Mouse (Mus musculus) stomach, embryonic 15.5 days (tissue): ENCODE data around the gene Rabac1. TPM values are rescaled to one million over a fixed set of nuclear protein-coding genes. Genes with fewer than 3 reads are reported as not detected.

Source experiments
- ATAC-seq: fragments of 200-750 bp; cut with Nextera tagmentation; 2 replicates; pipeline ENCODE4 v1.8.0; 2017; ENCODE audit warnings: low read depth, moderate number of reproducible peaks, moderate TSS enrichment; ENCODE audit not compliant: insufficient read depth, low FRiP score
- H3K27ac ChIP-seq: fragments of 300-500 bp; sonication (generic); 2 replicates; pipeline ENCODE4 v1.5.1; 2015; ENCODE audit warnings: mild to moderate bottlenecking, inconsistent platforms
- H3K27me3 ChIP-seq: fragments of 300-500 bp; sonication (generic); replicated peaks from 2 replicates; pipeline ENCODE4 v1.6.1; 2015; ENCODE audit warnings: inconsistent platforms
- H3K36me3 ChIP-seq: fragments of 300-500 bp; sonication (generic); 2 replicates; pipeline ENCODE4 v1.6.1; 2015; ENCODE audit warnings: inconsistent platforms
- H3K4me1 ChIP-seq: fragments of 300-500 bp; sonication (generic); 2 replicates; pipeline ENCODE4 v1.6.1; 2015; ENCODE audit warnings: inconsistent platforms
- H3K4me2 ChIP-seq: fragments of 300-500 bp; sonication (generic); 2 replicates; pipeline ENCODE4 v1.6.1; 2015; ENCODE audit warnings: mild to moderate bottlenecking, inconsistent platforms
- H3K4me3 ChIP-seq: fragments of 300-500 bp; sonication (generic); replicated peaks from 2 replicates; pipeline ENCODE4 v1.5.1; 2015; ENCODE audit warnings: inconsistent platforms
- H3K9ac ChIP-seq: fragments of 300-500 bp; sonication (generic); 2 replicates; pipeline ENCODE4 v1.6.1; 2015; ENCODE audit warnings: inconsistent platforms
- H3K9me3 ChIP-seq: fragments of 300-500 bp; sonication (generic); 2 replicates; pipeline ENCODE4 v1.6.1; 2016; ENCODE audit warnings: inconsistent platforms
- WGBS: fragments of 180-500 bp; shearing (Covaris S2); methylation state at CpG from one replicate; pipeline ENCODE4 v1.1.7; 2015; 5-methylcytosine and 5-hydroxymethylcytosine counted together
- polyA plus RNA-seq: library from polyadenylated mRNA; unstranded; fragments of >200 nt; fragmentation: Nextera tagmentation; extraction: Ambion mirVana; gene quantifications from 2 replicates; pipeline ENCODE4 v1.2.1, GENCODE M21; 2015

Gene Rabac1
- polyA plus RNA-seq, 1 experiment from 2014 or later: 217 TPM

DNA sequence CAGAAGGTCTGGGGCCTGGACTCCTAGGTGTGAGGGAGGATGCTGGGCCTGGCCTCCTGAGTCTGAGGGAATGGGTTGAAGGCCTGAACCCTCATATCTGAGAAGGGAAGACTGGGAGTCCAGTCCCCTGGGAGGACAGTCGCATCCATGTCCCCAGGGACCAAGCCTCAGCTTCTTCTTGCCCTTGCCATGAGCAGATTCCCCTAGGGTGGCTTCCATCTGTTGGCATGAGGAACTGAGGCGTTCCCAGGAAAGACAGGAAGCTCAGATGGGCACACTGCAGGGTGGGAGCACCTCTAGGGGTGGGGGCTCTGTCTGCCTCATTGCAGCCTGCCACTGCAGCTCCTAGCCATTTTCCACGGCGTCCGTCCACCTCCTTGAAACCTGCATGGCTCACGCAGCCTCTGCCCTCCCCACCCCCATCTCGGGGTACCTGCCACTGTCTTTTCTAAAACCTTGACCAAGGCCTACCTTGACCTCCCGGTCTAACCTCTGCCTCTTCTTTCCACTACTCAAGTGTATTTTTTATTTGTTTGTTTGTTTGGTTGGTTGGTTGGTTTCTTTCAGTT, 31.4 kb upstream of the Rabac1 start:
- no peak for ATAC-seq
- 84% methylated on average over 8 of the region's 8 CpGs for WGBS
- Histone ChIP-seq H3K27me3 (peaks cover 50% of the 10 kb centered on the region), H3K9ac (no peak overlapping the region), H3K27ac (no peak overlapping the region), H3K4me1 (0 out of 2 replicates have a peak, but pooled peaks cover 4% of the 10 kb centered on the region), H3K9me3 (no peaks in the 10 kb centered on the region), H3K4me3 (no peak overlapping the region), H3K36me3 (no peaks in the 10 kb centered on the region), H3K4me2 (no peak overlapping the region)

GRCm38 (mm10) chr7:25003291-25003690, 30.7 kb upstream of the Rabac1 start:
- Histone ChIP-seq H3K27ac (no peak overlapping the region), H3K4me1 (0 out of 2 replicates have a peak, but pooled peaks cover 4% of the 10 kb centered on the region), H3K9ac (no peak overlapping the region), H3K36me3 (no peaks in the 10 kb centered on the region), H3K4me3 (no peak overlapping the region), H3K4me2 (no peak overlapping the region), H3K9me3 (no peaks in the 10 kb centered on the region), H3K27me3 (peaks cover 44% of the 10 kb centered on the region)
- ATAC-seq: no peak
- WGBS: 26% methylated on average over 11 of the region's 11 CpGs

DNA sequence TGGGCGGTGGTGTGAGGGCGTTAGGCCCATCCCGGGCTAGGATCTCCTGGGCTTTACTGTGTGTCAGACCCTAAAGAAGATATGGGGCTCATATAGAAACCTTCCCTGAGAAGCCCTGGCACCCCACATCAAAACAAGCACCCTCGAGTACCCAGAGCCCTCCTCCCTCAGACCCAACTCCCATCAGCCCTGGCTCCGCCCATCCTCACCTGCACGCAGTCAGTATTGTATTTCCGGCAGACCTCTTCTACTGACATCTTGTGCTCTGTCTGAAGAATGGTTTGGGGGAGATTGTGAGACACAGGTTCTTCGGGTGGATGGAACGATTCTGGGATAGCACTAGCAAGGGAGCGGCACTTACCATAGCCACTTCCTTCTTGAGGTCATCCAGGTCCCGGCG, 28.2 kb upstream of the Rabac1 start:
- no peaks in the 10 kb centered on the region for H3K9me3 ChIP-seq
- 63% methylated on average over 12 of the region's 12 CpGs for WGBS
- H3K36me3 ChIP-seq: no peaks in the 10 kb centered on the region
- H3K9ac ChIP-seq: no peak overlapping the region
- no peak overlapping the region for H3K4me2 ChIP-seq
- no peak for ATAC-seq
- H3K4me1 ChIP-seq: 0 out of 2 replicates have a peak, but pooled peaks cover 3% of the 10 kb centered on the region
- H3K27ac ChIP-seq: no peak overlapping the region
- H3K27me3 ChIP-seq: peaks cover 20% of the 10 kb centered on the region
- H3K4me3 ChIP-seq: no peak overlapping the region

DNA sequence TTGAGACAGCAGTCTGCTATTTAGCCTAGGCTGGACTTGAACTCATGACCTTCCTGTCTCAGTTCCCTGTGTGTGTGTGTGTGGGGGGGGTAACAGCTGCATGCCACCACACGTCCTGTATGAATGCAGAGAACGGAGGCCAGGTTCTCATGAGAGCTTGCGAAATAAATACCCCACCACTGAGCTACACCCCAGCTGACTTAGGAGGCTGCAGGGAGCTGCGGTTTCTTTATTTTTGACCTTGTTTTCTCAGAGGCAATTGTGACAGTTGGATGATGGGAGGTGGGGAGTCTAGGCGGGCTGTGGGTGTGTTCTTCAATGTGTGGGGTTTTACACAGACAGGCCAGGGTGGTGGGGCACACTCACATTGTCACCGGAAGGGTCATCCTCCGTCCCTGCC, 27.7 kb upstream of the Rabac1 start:
- no peak overlapping the region for H3K9ac ChIP-seq
- peaks cover 15% of the 10 kb centered on the region; the same call in 1 of the 2 replicates for H3K27me3 ChIP-seq
- ATAC-seq: no peak
- no peaks in the 10 kb centered on the region for H3K9me3 ChIP-seq
- no peaks in the 10 kb centered on the region for H3K36me3 ChIP-seq
- H3K4me1 ChIP-seq: no peaks in the 10 kb centered on the region
- no peak overlapping the region for H3K4me2 ChIP-seq
- H3K27ac ChIP-seq: no peak overlapping the region
- no peak overlapping the region for H3K4me3 ChIP-seq
- 64% methylated on average over 7 of the region's 7 CpGs for WGBS

GRCm38 (mm10) chr7:24993081-24993480, 20.5 kb upstream of the Rabac1 start:
- ATAC-seq: no peak
- H3K9me3 ChIP-seq: no peaks in the 10 kb centered on the region
- 66% methylated on average over 6 of the region's 6 CpGs for WGBS
- no peaks in the 10 kb centered on the region for H3K4me1 ChIP-seq
- H3K4me2 ChIP-seq: no peak overlapping the region
- H3K4me3 ChIP-seq: no peak overlapping the region
- no peaks in the 10 kb centered on the region for H3K27me3 ChIP-seq
- H3K36me3 ChIP-seq: no peaks in the 10 kb centered on the region
- no peak overlapping the region for H3K9ac ChIP-seq
- no peak overlapping the region for H3K27ac ChIP-seq

DNA sequence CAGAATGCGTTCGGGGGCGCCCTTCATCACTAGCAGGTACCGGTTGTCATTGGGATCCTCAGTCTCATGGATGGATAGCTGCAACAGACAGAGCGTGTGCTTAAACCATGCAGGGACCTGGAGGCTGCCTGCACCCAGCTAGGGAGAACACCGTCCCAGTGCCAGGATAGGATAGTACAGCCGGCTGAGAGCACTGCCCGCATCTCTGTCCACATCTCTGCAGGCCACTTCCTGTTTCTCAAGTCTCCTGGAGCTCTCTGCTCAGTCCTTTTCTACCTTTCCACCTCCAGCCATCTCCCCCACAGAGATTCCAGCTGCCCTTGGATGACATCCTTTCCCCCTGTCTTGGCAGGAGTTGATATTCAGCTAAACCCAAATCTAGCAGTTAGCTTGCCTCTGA, 17.9 kb upstream of the Rabac1 start:
- WGBS: 80% methylated on average over 8 of the region's 8 CpGs

GRCm38 (mm10) chr7:24987941-24988340, 15.4 kb upstream of the Rabac1 start:
- no peaks in the 10 kb centered on the region for H3K4me1 ChIP-seq
- 78% methylated on average over 14 of the region's 14 CpGs for WGBS
- no peak overlapping the region for H3K4me2 ChIP-seq
- ATAC-seq: no peak
- H3K4me3 ChIP-seq: no peak overlapping the region
- no peaks in the 10 kb centered on the region for H3K27me3 ChIP-seq
- H3K36me3 ChIP-seq: no peaks in the 10 kb centered on the region
- no peak overlapping the region for H3K9ac ChIP-seq
- H3K27ac ChIP-seq: no peak overlapping the region
- no peaks in the 10 kb centered on the region for H3K9me3 ChIP-seq

More for the DNA sequence above, 17.9 kb upstream of the Rabac1 start:
- Histone ChIP-seq H3K4me2 (no peak overlapping the region), H3K27me3 (no peaks in the 10 kb centered on the region), H3K4me1 (no peaks in the 10 kb centered on the region), H3K36me3 (no peaks in the 10 kb centered on the region), H3K4me3 (no peak overlapping the region), H3K9me3 (no peaks in the 10 kb centered on the region), H3K27ac (no peak overlapping the region), H3K9ac (no peak overlapping the region)
- ATAC-seq: no peak

DNA sequence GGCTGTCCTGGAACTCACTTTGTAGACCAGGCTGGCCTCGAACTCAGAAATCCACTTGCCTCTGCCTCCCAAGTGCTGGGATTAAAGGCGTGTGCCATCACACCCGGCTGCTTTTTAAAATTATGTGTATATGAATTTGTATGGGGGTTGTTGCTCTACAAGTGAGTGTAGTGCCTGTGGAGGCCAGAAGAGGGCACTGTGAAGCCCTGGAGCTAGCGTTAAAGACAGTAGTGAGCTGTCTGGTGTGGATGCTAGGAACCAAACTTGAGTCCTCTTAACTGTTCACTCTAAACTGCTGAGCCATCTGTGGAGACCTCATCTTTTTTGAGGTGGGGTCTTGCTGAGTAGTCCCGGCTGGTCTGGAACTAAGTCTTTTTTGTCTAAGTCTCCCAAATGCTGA, 13.2 kb upstream of the Rabac1 start:
- Histone ChIP-seq H3K27ac (no peak overlapping the region), H3K4me3 (no peak overlapping the region), H3K27me3 (no peaks in the 10 kb centered on the region), H3K4me1 (no peaks in the 10 kb centered on the region), H3K36me3 (no peaks in the 10 kb centered on the region), H3K9ac (no peak overlapping the region), H3K9me3 (no peaks in the 10 kb centered on the region), H3K4me2 (no peak overlapping the region)
- 73% methylated on average over 5 of the region's 5 CpGs for WGBS
- no peak for ATAC-seq

GRCm38 (mm10) chr7:24984307-24984706, 11.8 kb upstream of the Rabac1 start:
- H3K27ac ChIP-seq: no peak overlapping the region
- no peak overlapping the region for H3K9ac ChIP-seq
- no peak overlapping the region for H3K4me3 ChIP-seq
- H3K36me3 ChIP-seq: no peaks in the 10 kb centered on the region
- H3K4me1 ChIP-seq: no peaks in the 10 kb centered on the region
- H3K9me3 ChIP-seq: no peaks in the 10 kb centered on the region
- H3K27me3 ChIP-seq: no peaks in the 10 kb centered on the region
- no peak for ATAC-seq
- H3K4me2 ChIP-seq: no peak overlapping the region
- WGBS: 88% methylated on average over 2 of the region's 2 CpGs

DNA sequence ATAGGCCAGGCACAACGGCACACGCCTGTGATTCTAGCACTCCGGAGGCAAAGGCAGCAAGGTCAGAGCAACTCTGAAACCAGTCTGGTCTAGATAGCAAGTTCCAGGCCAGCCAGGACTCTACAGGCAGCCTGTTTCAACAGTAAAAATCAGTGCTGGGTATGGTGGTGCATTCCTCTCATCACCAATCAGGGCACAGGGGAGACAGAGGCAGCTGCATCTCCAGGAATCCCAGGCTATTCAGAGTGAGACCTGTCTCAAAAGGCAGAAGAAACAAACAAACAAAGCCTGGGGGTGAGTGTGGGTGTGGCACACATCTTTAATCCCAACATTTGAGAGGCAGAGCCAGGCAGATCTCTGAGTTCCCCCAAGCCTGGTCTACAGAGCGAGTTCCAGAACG, 10.8 kb upstream of the Rabac1 start:
- no peak overlapping the region for H3K4me3 ChIP-seq
- no peaks in the 10 kb centered on the region for H3K27me3 ChIP-seq
- 71% methylated on average over 5 of the region's 5 CpGs for WGBS
- H3K9ac ChIP-seq: no peak overlapping the region
- no peak for ATAC-seq
- no peaks in the 10 kb centered on the region for H3K4me1 ChIP-seq
- H3K9me3 ChIP-seq: no peaks in the 10 kb centered on the region
- no peaks in the 10 kb centered on the region for H3K36me3 ChIP-seq
- H3K4me2 ChIP-seq: no peak overlapping the region
- no peak overlapping the region for H3K27ac ChIP-seq

- Histone ChIP-seq H3K9ac (no peak overlapping the region), H3K27ac (no peak overlapping the region), H3K4me1 (no peaks in the 10 kb centered on the region), H3K9me3 (no peaks in the 10 kb centered on the region), H3K27me3 (no peaks in the 10 kb centered on the region), H3K4me3 (no peak overlapping the region), H3K4me2 (no peak overlapping the region), H3K36me3 (no peaks in the 10 kb centered on the region)
- 82% methylated on average over 7 of the region's 7 CpGs for WGBS
- no peak for ATAC-seq
Observed at GRCm38 (mm10) chr7:24980439-24980838, 7.9 kb upstream of the Rabac1 start.

DNA sequence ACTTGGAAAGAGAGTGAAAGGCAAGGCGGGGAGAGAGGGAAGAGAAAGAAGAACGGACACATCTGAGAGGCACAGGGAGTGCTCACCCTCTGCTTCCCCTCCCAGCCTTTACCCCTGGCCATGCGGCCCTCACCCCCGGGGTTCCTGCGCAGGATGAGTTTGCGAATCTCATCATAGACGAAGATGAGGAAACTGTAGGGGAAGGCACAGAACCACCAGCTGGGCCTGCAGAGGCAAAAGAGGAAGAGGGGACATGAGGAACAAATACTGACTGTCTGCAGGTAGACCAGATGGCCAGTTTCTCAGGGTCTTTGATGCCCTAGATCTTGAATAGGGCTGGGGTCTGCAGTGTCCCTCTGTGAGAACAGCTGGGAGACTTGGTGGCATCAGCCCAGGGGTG, 6.2 kb upstream of the Rabac1 start:
- H3K4me1 ChIP-seq: no peaks in the 10 kb centered on the region
- ATAC-seq: no peak
- H3K9ac ChIP-seq: no peak overlapping the region
- no peaks in the 10 kb centered on the region for H3K27me3 ChIP-seq
- 81% methylated on average over 7 of the region's 7 CpGs for WGBS
- H3K4me3 ChIP-seq: no peak overlapping the region
- no peaks in the 10 kb centered on the region for H3K36me3 ChIP-seq
- H3K27ac ChIP-seq: no peak overlapping the region
- no peak overlapping the region for H3K4me2 ChIP-seq
- H3K9me3 ChIP-seq: no peaks in the 10 kb centered on the region
